Mouse (Mus musculus): ENCODE measurements at regions not wholly inside any gene's neighbourhood (a gene's known extent, or its start where the extent isn't known, plus 50 kb on each side); places are given as distances from the start of the nearest gene placed in this dataset.

GRCm38 (mm10) chr13:10930741-10931140 is 570.1 kb upstream of the Chrm3 start:
- no peak for TF ChIP-seq TAL1 (IDR thresholded peaks at IDR 0.05; ENCODE audit: low read length)
- TF ChIP-seq CTCF (IDR thresholded peaks at IDR 0.05 in 2 of 3, conservative IDR thresholded peaks at IDR 0.05 in 1 of 3; ENCODE audit: control insufficient read depth in 1 of 3, insufficient read depth in 1 of 3, low read depth in 2 of 3, low read length in 3 of 3, poor library complexity in 1 of 3, severe bottlenecking in 1 of 3), result peak; percentile 23 to 49 (median 24); a peak in 4 of 6 replicates
- TF ChIP-seq BHLHE40 (IDR thresholded peaks at IDR 0.05; ENCODE audit: borderline replicate concordance, low read depth, low read length), result no peak
- no peak for TF ChIP-seq USF2 (IDR thresholded peaks at IDR 0.05; ENCODE audit: borderline replicate concordance in 1 of 2, insufficient read depth in 1 of 2, low read depth in 1 of 2, low read length in 2 of 2)
- TF ChIP-seq POLR2A (IDR thresholded peaks at IDR 0.05; ENCODE audit: control insufficient read depth in 1 of 2, insufficient read depth in 1 of 2, low read depth in 1 of 2, low read length in 2 of 2, poor library complexity in 1 of 2), result no peak
- no peak for TF ChIP-seq RCOR1 (IDR thresholded peaks at IDR 0.05; ENCODE audit: low read depth, low read length)
- TF ChIP-seq ELF1 (IDR thresholded peaks at IDR 0.05; ENCODE audit: low read depth, low read length), result no peak
- TF ChIP-seq TCF12 (IDR thresholded peaks at IDR 0.05; ENCODE audit: low read depth, low read length), result no peak
- TF ChIP-seq EP300 (IDR thresholded peaks at IDR 0.05; ENCODE audit: low read depth in 1 of 2, low read length in 2 of 2), result no peak

Data from MEL (cell line).